Mouse (Mus musculus) lung, adult 2 months (tissue): ENCODE measurements around the gene Exoc3l2. TPM values are rescaled to one million over a fixed set of nuclear protein-coding genes. Genes with fewer than 3 reads are reported as not detected.

ENCODE experiments used
- DNase-seq: peaks from one replicate; pipeline ENCODE4 v3.0.0; 2022
- H3K4me1 ChIP-seq: fragments of 200-500 bp; 2 replicates; pipeline ENCODE4 v1.6.1; 2011; ENCODE audit warnings: low read length; ENCODE audit not compliant: control insufficient read depth, insufficient read depth
- H3K4me3 ChIP-seq: fragments of 200-500 bp; replicated peaks from 2 replicates; pipeline ENCODE3; 2011; ENCODE audit warnings: low read depth, mild to moderate bottlenecking, control low read depth, low read length; ENCODE audit errors: extremely low read depth
- CTCF ChIP-seq: fragments of 200-500 bp; IDR thresholded peaks from 2 replicates; pipeline ENCODE4 v1.5.1; 2011; ENCODE audit warnings: mild to moderate bottlenecking, low read length, control low read depth; ENCODE audit not compliant: insufficient read depth
- POLR2A ChIP-seq: fragments of 200-500 bp; IDR thresholded peaks from 2 replicates; pipeline ENCODE4 v1.6.1; 2011; ENCODE audit warnings: low read depth, mild to moderate bottlenecking, control low read depth, low read length, borderline replicate concordance; ENCODE audit errors: extremely low read depth
- WGBS: fragments of 180-500 bp; shearing (Covaris S2); methylation state at CpG from one replicate; pipeline ENCODE4 v1.1.7; 2018; 5-methylcytosine and 5-hydroxymethylcytosine counted together
- polyA plus RNA-seq: library from polyadenylated mRNA; depleted of rRNA; stranded (reverse); fragments of >200 nt; gene quantifications from 2 replicates; pipeline ENCODE4 v1.2.3, GENCODE M21; 2012

Gene Exoc3l2
- polyA plus RNA-seq, 1 experiment, result 2.7 TPM

- no peak for DNase-seq
- WGBS, result 93% methylated on average over 4 of the region's 4 CpGs
- TF ChIP-seq CTCF (no peak), POLR2A (no peak)
- Histone ChIP-seq H3K4me3 (no peak overlapping the region), H3K4me1 (peaks cover 9% of the 10 kb centered on the region; the same call in 1 of the 2 replicates)
These were observed 7.9 kb upstream of the Exoc3l2 start for GRCm38 (mm10) chr7:19455186-19455585.

DNA sequence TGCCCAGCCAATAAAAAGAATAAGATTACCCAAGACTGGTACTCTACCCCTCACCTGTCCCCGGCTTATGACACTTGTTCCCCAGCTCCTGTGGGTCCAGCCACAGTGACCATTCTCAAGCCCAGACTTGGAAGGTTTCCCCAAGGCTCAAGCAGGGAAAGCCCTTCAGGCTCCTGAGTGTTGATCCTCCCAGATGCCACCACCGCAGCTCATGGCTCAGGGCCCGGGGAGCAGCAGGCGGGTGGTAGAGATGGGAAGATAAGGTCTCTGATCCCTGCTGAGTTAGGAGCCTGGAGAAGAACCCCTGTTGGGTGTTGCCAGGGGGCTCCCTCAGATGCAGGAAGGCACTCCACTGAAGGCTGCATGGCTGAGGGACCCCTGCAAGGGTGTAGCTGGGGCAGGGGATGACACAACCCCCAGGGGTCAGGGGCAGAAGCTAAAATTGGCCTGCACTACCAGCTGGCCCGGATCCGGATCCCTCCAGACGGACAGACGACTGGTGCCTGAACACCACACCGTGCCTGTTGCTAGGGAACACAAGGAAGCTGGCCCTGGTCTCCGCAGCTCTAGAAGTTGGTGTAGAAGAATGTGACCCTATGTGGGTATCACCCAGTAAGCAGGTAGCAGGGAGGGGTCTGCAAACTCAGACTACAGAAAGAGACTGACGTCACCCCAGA lies 7.2 kb upstream of the Exoc3l2 start:
- DNase-seq, result no peak
- H3K4me1 ChIP-seq, result peaks cover 9% of the 10 kb centered on the region; the same call in 1 of the 2 replicates
- TF ChIP-seq POLR2A (no peak), CTCF (no peak)
- 32% methylated on average over 11 of the region's 11 CpGs for WGBS
- no peak overlapping the region for H3K4me3 ChIP-seq

DNA sequence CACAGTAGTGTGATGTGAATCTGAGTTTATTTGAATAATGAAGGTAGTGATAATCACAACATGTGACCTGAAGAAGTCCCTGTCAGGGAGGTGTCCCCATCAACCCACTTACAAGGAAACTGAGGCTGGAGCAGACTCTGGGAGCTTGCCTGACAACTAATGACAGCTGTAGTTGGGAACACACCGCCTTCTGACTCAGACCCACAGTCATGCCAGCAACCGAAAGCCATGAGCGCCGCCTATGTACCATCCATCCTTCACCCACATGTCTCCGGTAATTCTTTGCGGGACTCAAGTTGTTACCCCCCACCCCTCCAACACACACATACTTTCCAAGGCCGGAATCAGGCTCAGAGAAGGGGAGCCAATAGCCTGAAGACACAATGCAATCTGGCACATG lies 6.5 kb upstream of the Exoc3l2 start:
- DNase-seq, result no peak
- WGBS, result 78% methylated on average over 7 of the region's 7 CpGs
- no peak for TF ChIP-seq CTCF
- no peak for TF ChIP-seq POLR2A
- H3K4me3 ChIP-seq, result no peak overlapping the region
- peaks cover 9% of the 10 kb centered on the region; the same call in 1 of the 2 replicates for H3K4me1 ChIP-seq

DNA sequence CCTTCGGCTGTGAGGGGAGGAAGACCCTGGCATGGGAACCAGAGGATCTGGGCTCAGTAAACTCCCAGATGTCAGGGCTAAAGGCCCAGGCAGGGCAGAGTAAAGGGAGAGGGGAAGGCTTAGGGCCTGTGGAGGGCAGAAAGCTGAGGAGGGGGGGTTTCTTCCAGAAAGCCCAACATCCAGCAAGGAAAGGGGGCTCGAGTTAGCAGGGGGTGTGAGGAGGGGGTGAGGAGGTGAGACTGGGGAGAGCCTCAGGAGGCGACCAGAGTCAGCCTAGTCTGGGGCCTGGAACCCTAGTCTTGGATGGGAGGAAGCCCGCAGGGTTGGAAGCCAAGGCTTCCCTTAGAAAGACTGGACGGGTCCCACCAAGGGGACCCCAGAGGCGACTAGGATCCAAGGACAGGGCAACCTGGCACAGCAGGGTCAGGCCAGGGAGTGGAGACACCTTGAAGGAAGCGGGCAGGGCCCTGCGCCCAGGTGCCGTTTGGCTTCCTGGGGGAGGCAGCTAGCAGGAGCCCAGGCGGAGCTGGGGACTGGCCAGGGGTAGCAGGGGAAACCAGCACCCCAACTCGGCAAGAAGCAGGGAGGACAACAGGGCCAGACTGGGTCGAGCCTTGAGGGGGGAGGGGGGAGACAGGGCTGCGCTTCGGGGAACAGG lies 5.6 kb upstream of the Exoc3l2 start:
- DNase-seq, result no peak
- WGBS, result 4% methylated on average over 14 of the region's 14 CpGs
- Histone ChIP-seq H3K4me3 (peak overlapping the region; percentile 90), H3K4me1 (peaks cover 9% of the 10 kb centered on the region; the same call in 1 of the 2 replicates)
- TF ChIP-seq POLR2A (no peak), CTCF (no peak)

- WGBS, result under 1% methylated on average over 31 of the region's 31 CpGs
- TF ChIP-seq POLR2A (no peak), CTCF (no peak)
- H3K4me3 ChIP-seq, result peak overlapping the region; percentile 90
- peak; percentile 46 for DNase-seq
- H3K4me1 ChIP-seq, result peaks cover 9% of the 10 kb centered on the region; the same call in 1 of the 2 replicates
These were observed 5.1 kb upstream of the Exoc3l2 start for GRCm38 (mm10) chr7:19458072-19458486.

GRCm38 (mm10) chr7:19458591-19459111 lies 4.5 kb upstream of the Exoc3l2 start, which contains the start of gene Mark4:
Gene Mark4 (minus strand): TSS chr7:19458821.
- WGBS, result 2% methylated on average over 23 of the region's 42 CpGs
- TF ChIP-seq POLR2A (peak; percentile 60; the same call in 1 of the 2 replicates), CTCF (no peak)

GRCm38 (mm10) chr7:19459144-19459870 lies 3.8 kb upstream of the Exoc3l2 start:
- TF ChIP-seq CTCF (no peak), POLR2A (no peak)
- H3K4me3 ChIP-seq, result peak overlapping the region; percentile 69
- 24% methylated on average over 6 of the region's 6 CpGs for whole genome bisulfite sequencing
- no peak for DNase-seq
- H3K4me1 ChIP-seq, result peaks cover 9% of the 10 kb centered on the region; the same call in 1 of the 2 replicates

More at GRCm38 (mm10) chr7:19458591-19459111, 4.5 kb upstream of the Exoc3l2 start, which contains the start of gene Mark4:
- Histone ChIP-seq H3K4me1 (peaks cover 9% of the 10 kb centered on the region; the same call in 1 of the 2 replicates), H3K4me3 (peak within 1 kb of the TSS; percentile 90)
- peak; percentile 77 for DNase-seq

DNA sequence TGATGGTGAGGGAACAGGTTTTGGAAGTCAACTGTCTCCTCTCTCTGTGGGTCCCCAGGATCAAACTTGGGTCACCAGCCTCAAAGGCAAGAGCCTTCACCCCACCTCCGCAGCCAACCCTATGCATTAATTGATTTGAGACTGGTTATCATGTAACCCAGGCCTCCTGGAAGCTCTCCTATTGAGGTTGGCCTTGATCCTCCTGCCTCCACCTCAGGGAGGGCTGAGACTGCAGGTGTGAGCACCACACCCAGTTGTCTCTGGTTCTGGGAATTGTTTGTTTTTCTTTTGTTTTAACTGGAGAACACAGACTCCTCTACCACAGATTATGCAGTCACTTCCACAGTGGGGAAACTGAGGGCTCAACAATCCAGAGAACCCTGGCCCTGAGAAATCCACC lies 2.6 kb upstream of the Exoc3l2 start:
- 88% methylated on average over 1 of the region's 1 CpGs for WGBS
- DNase-seq, result no peak
- TF ChIP-seq CTCF, result no peak
- no peak for TF ChIP-seq POLR2A
- Histone ChIP-seq H3K4me1 (peaks cover 9% of the 10 kb centered on the region; the same call in 1 of the 2 replicates), H3K4me3 (no peak overlapping the region)

GRCm38 (mm10) chr7:19461488-19461887 lies 1.6 kb upstream of the Exoc3l2 start:
- DNase-seq, result peak; percentile 74
- TF ChIP-seq POLR2A (no peak), CTCF (peak; percentile 85)
- Histone ChIP-seq H3K4me3 (no peak overlapping the region), H3K4me1 (peaks cover 7% of the 10 kb centered on the region; the same call in 1 of the 2 replicates)
- 5% methylated on average over 6 of the region's 6 CpGs for WGBS
